Mouse (Mus musculus) thymus, postnatal 10 days (tissue): ENCODE measurements at regions not wholly inside any gene's neighbourhood (a gene's known extent, or its start where the extent isn't known, plus 50 kb on each side); places are given as distances from the start of the nearest gene placed in this dataset.

Experiments used
- DNase-seq, 2 experiments: peaks; one replicate each; pipeline ENCODE4 v3.0.0; 2021; ENCODE audit warnings: low spot score in 2 of 2

- DNase-seq = no peak
These were observed 391.2 kb downstream of the Cdh26 start for GRCm38 (mm10) chr2:178821552-178821951.

- no peak for DNase-seq
These were observed 400.0 kb downstream of the Cdh26 start for GRCm38 (mm10) chr2:178830313-178830712.

- DNase-seq = no peak
These were observed 404.7 kb downstream of the Cdh26 start for GRCm38 (mm10) chr2:178834986-178835385.

- DNase-seq = no peak
These were observed 408.2 kb downstream of the Cdh26 start for GRCm38 (mm10) chr2:178838571-178838970.

GRCm38 (mm10) chr2:178840975-178841374 lies 410.6 kb downstream of the Cdh26 start:
- DNase-seq = no peak

GRCm38 (mm10) chr2:178842595-178842994 lies 412.3 kb downstream of the Cdh26 start:
- no peak for DNase-seq

GRCm38 (mm10) chr2:178843458-178843857 lies 413.1 kb downstream of the Cdh26 start:
- DNase-seq = no peak

GRCm38 (mm10) chr2:178844561-178844960 lies 414.2 kb downstream of the Cdh26 start:
- DNase-seq = no peak

- no peak for DNase-seq
These were observed 420.0 kb downstream of the Cdh26 start for GRCm38 (mm10) chr2:178850320-178850719.

GRCm38 (mm10) chr2:178850769-178851168 lies 420.4 kb downstream of the Cdh26 start:
- DNase-seq = no peak

- no peak for DNase-seq
These were observed 423.7 kb downstream of the Cdh26 start for GRCm38 (mm10) chr2:178854012-178854411.

GRCm38 (mm10) chr2:178854760-178855159 lies 424.4 kb downstream of the Cdh26 start:
- no peak for DNase-seq

- no peak for DNase-seq
These were observed 432.3 kb downstream of the Cdh26 start for GRCm38 (mm10) chr2:178862620-178863019.

- DNase-seq = no peak
These were observed 436.8 kb downstream of the Cdh26 start for GRCm38 (mm10) chr2:178867086-178867485.

GRCm38 (mm10) chr2:178869160-178869559 lies 438.8 kb downstream of the Cdh26 start:
- no peak for DNase-seq

GRCm38 (mm10) chr2:178878436-178878835 lies 448.1 kb downstream of the Cdh26 start:
- no peak for DNase-seq

- no peak for DNase-seq
These were observed 455.4 kb downstream of the Cdh26 start for GRCm38 (mm10) chr2:178885686-178886085.

GRCm38 (mm10) chr2:178888704-178889103 lies 458.4 kb downstream of the Cdh26 start:
- DNase-seq = no peak

GRCm38 (mm10) chr2:178902397-178902796 lies 472.1 kb downstream of the Cdh26 start:
- DNase-seq = no peak

GRCm38 (mm10) chr2:178909325-178909724 lies 479.0 kb downstream of the Cdh26 start:
- DNase-seq = no peak

- no peak for DNase-seq
These were observed 481.3 kb downstream of the Cdh26 start for GRCm38 (mm10) chr2:178911646-178912045.

- DNase-seq = no peak
These were observed 486.1 kb downstream of the Cdh26 start for GRCm38 (mm10) chr2:178916316-178917033.

GRCm38 (mm10) chr2:178924456-178925115 lies 494.3 kb downstream of the Cdh26 start:
- no peak for DNase-seq
